Mouse (Mus musculus) heart, embryonic 14.5 days (tissue): ENCODE data around the gene Vps13d. TPM values are rescaled to one million over a fixed set of nuclear protein-coding genes. Genes with fewer than 3 reads are reported as not detected.
A peak's percentile ranks its signal among the peaks of the same experiment; 100 is the strongest.

Experiments
- ATAC-seq: fragments of 200-750 bp; cut with Nextera tagmentation; 2 replicates; pipeline ENCODE4 v1.8.0; 2017; ENCODE audit warnings: low read depth, moderate TSS enrichment; ENCODE audit not compliant: insufficient number of reproducible peaks, insufficient read depth, low FRiP score
- H3K27ac ChIP-seq, 2 experiments: fragments of 200-500 bp in 1 of 2; fragments of 300-500 bp in 1 of 2; sonication (generic) in 1 of 2; replicated peaks in 1 of 2; 2 replicates each; pipeline ENCODE4 v1.5.1; 2012 to 2014; ENCODE audit warnings: low read depth in 2 of 2, low read length in 2 of 2, control low read depth in 1 of 2, mild to moderate bottlenecking in 1 of 2, mixed read lengths in 1 of 2; ENCODE audit not compliant: control insufficient read depth in 1 of 2, insufficient read depth in 1 of 2
- H3K27me3 ChIP-seq: fragments of 300-500 bp; sonication (generic); 2 replicates; pipeline ENCODE4 v1.6.1; 2014; ENCODE audit warnings: mild to moderate bottlenecking, low read length, control low read depth; ENCODE audit not compliant: control insufficient read depth, insufficient read depth
- H3K36me3 ChIP-seq: fragments of 300-500 bp; sonication (generic); 2 replicates; pipeline ENCODE4 v1.6.1; 2014; ENCODE audit warnings: mild to moderate bottlenecking, control low read depth, low read length, mixed read lengths; ENCODE audit not compliant: control insufficient read depth, insufficient read depth
- H3K4me1 ChIP-seq, 2 experiments: fragments of 200-500 bp in 1 of 2; fragments of 300-500 bp in 1 of 2; sonication (generic) in 1 of 2; 2 replicates each; pipeline ENCODE4 v1.6.1; 2012 to 2014; ENCODE audit warnings: low read length in 2 of 2, control low read depth in 1 of 2, mixed read lengths in 1 of 2; ENCODE audit not compliant: control insufficient read depth in 2 of 2, insufficient read depth in 2 of 2
- H3K4me2 ChIP-seq: fragments of 300-500 bp; sonication (generic); 2 replicates; pipeline ENCODE4 v1.6.1; 2014; ENCODE audit warnings: mild to moderate bottlenecking, low read length
- H3K4me3 ChIP-seq, 2 experiments: fragments of 200-500 bp in 1 of 2; fragments of 300-500 bp in 1 of 2; sonication (generic) in 1 of 2; 2 replicates each; pipeline ENCODE4 v1.5.1; 2012 to 2014; ENCODE audit warnings: low read length in 2 of 2, mild to moderate bottlenecking in 2 of 2, control low read depth in 1 of 2, low read depth in 1 of 2, moderate library complexity in 1 of 2; ENCODE audit not compliant: control insufficient read depth in 1 of 2, insufficient read depth in 1 of 2
- H3K9ac ChIP-seq: fragments of 300-500 bp; sonication (generic); 2 replicates; pipeline ENCODE4 v1.6.1; 2014; ENCODE audit warnings: mild to moderate bottlenecking, low read length
- H3K9me3 ChIP-seq: fragments of 300-500 bp; sonication (generic); 2 replicates; pipeline ENCODE4 v1.6.1; 2016; ENCODE audit warnings: low read length, control low read depth; ENCODE audit not compliant: control insufficient read depth
- WGBS: fragments of 180-500 bp; shearing (Covaris S2); extraction: QIAGEN DNeasy Blood & Tissue Kit; methylation state at CpG from one replicate; pipeline ENCODE4 v1.1.7; 2014; 5-methylcytosine and 5-hydroxymethylcytosine counted together
- polyA plus RNA-seq: library from polyadenylated mRNA; unstranded; fragments of >200 nt; fragmentation: Nextera tagmentation; extraction: Ambion mirVana; gene quantifications from 2 replicates; pipeline ENCODE4 v1.2.1, GENCODE M21; 2014

Vps13d gene
- 10.9 and 11.9 TPM in 2 replicates for polyA plus RNA-seq

GRCm38 (mm10) chr4:145194559-145195162 lies at the start of gene Vps13d:
Vps13d (minus strand) TSS chr4:145195005.
- under 1% methylated on average over 48 of the region's 53 CpGs for WGBS
- no peaks in the 10 kb centered on the region for H3K9me3 ChIP-seq
- no peaks in the 10 kb centered on the region for H3K27me3 ChIP-seq
- peak within 1 kb of the TSS; percentile 87 to 90 for H3K27ac ChIP-seq
- H3K36me3 ChIP-seq, result peaks cover 15% of the 10 kb centered on the region
- peaks cover 5 to 20% of the 10 kb centered on the region in 2 experiments; a peak in 3 of 4 replicates for H3K4me1 ChIP-seq
- peak within 1 kb of the TSS; percentile 54 to 95 for H3K4me3 ChIP-seq
- peak; percentile 90 for ATAC-seq
- peak within 1 kb of the TSS; percentile 77 for H3K4me2 ChIP-seq
- H3K9ac ChIP-seq, result peak within 1 kb of the TSS; percentile 94

GRCm38 (mm10) chr4:145242719-145243350 lies 48.0 kb upstream of the Vps13d start:
- no peak for ATAC-seq
- peaks cover 11 to 13% of the 10 kb centered on the region in 2 experiments for H3K4me1 ChIP-seq
- no peak overlapping the region for H3K4me2 ChIP-seq
- 48% methylated on average over 1 of the region's 1 CpGs for WGBS
- H3K9ac ChIP-seq, result no peak overlapping the region
- no peaks in the 10 kb centered on the region for H3K9me3 ChIP-seq
- no peak overlapping the region for H3K4me3 ChIP-seq
- H3K36me3 ChIP-seq, result no peaks in the 10 kb centered on the region
- no peak overlapping the region for H3K27ac ChIP-seq
- peaks cover 17% of the 10 kb centered on the region for H3K27me3 ChIP-seq

GRCm38 (mm10) chr4:145240723-145241231 lies 46.0 kb upstream of the Vps13d start:
- no peak for ATAC-seq
- Histone ChIP-seq H3K4me3 (no peak overlapping the region), H3K36me3 (no peaks in the 10 kb centered on the region), H3K27me3 (peaks cover 12% of the 10 kb centered on the region), H3K4me2 (no peak overlapping the region), H3K27ac (no peak overlapping the region), H3K9me3 (no peaks in the 10 kb centered on the region), H3K9ac (no peak overlapping the region), H3K4me1 (peaks cover 7 to 9% of the 10 kb centered on the region in 2 experiments; a peak in 3 of 4 replicates)
- 64% methylated on average over 4 of the region's 4 CpGs for WGBS

- Histone ChIP-seq H3K9ac (no peak overlapping the region), H3K4me2 (no peak overlapping the region), H3K4me3 (no peak overlapping the region), H3K9me3 (no peaks in the 10 kb centered on the region), H3K36me3 (no peaks in the 10 kb centered on the region), H3K27me3 (no peaks in the 10 kb centered on the region), H3K27ac (peak overlapping the region; percentile 68), H3K4me1 (peaks cover 7 to 9% of the 10 kb centered on the region in 2 experiments; a peak in 3 of 4 replicates)
- ATAC-seq, result peak; percentile 84
- 29% methylated on average over 4 of the region's 4 CpGs for WGBS
Measured at GRCm38 (mm10) chr4:145239049-145239830, 44.4 kb upstream of the Vps13d start.

- WGBS, result 83% methylated on average over 7 of the region's 7 CpGs
- H3K4me1 ChIP-seq, result peaks cover 15 to 16% of the 10 kb centered on the region in 2 experiments; a peak in 3 of 4 replicates
- H3K4me2 ChIP-seq, result no peak overlapping the region
- H3K27me3 ChIP-seq, result no peaks in the 10 kb centered on the region
- no peak overlapping the region for H3K4me3 ChIP-seq
- no peaks in the 10 kb centered on the region for H3K9me3 ChIP-seq
- H3K36me3 ChIP-seq, result no peaks in the 10 kb centered on the region
- ATAC-seq, result no peak
- no peak overlapping the region for H3K9ac ChIP-seq
- H3K27ac ChIP-seq, result no peak overlapping the region
Measured at GRCm38 (mm10) chr4:145236027-145236426, 41.2 kb upstream of the Vps13d start.

- ATAC-seq, result no peak
- Histone ChIP-seq H3K27ac (peak overlapping the region; percentile 5 to 17; a peak in 1 of 4 replicates), H3K9me3 (no peaks in the 10 kb centered on the region), H3K36me3 (no peaks in the 10 kb centered on the region), H3K9ac (no peak overlapping the region), H3K4me2 (no peak overlapping the region), H3K4me3 (no peak overlapping the region), H3K27me3 (no peaks in the 10 kb centered on the region), H3K4me1 (peaks cover 8 to 12% of the 10 kb centered on the region in 2 experiments; a peak in 3 of 4 replicates)
- WGBS, result 50% methylated on average over 3 of the region's 3 CpGs
Measured at GRCm38 (mm10) chr4:145233487-145234228, 38.9 kb upstream of the Vps13d start.

- no peaks in the 10 kb centered on the region for H3K27me3 ChIP-seq
- no peaks in the 10 kb centered on the region for H3K9me3 ChIP-seq
- no peak overlapping the region for H3K27ac ChIP-seq
- no peak overlapping the region for H3K9ac ChIP-seq
- 89% methylated on average over 5 of the region's 5 CpGs for WGBS
- no peak overlapping the region for H3K4me3 ChIP-seq
- no peaks in the 10 kb centered on the region for H3K36me3 ChIP-seq
- ATAC-seq, result no peak
- H3K4me1 ChIP-seq, result peaks cover 8 to 12% of the 10 kb centered on the region in 2 experiments; a peak in 3 of 4 replicates
- H3K4me2 ChIP-seq, result no peak overlapping the region
Measured at GRCm38 (mm10) chr4:145231732-145232131, 36.9 kb upstream of the Vps13d start.
